Mouse (Mus musculus): ENCODE measurements around the gene Epop. TPM values are rescaled to one million over a fixed set of nuclear protein-coding genes. Genes with fewer than 3 reads are reported as not detected.

The Epop gene
- polyA plus RNA-seq (2017; shearing (Covaris generic)) = under 1 TPM; 0.43 to 0.78 TPM

DNA sequence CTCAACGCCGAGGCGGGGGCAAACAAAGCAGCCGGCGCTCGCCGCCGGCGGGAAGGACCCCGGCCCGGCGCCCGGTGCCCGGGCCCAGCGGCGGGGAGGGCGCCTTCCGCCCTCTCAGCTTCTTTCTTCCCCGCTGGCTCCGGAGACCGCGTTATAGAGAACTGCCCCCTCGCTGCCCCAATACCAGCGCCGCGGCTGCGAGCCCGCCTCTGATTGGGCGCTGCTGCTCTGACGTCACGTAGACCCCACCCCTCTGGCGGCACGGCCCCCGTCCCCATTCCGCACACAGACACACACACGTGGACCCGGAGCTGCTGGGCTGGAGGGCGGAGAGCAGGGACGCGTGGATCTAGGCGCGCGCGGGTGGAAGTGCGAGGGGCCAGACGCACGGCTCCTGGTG is at the start of gene Epop:
Epop (minus strand) TSS at position 127 of the 400 bp plus-strand sequence.
- ATAC-seq = peak; percentile 89

- no peak for ATAC-seq
Measured at GRCm38 (mm10) chr11:97678301-97678700, 48.8 kb upstream of the Epop start.

GRCm38 (mm10) chr11:97677842-97678241 is 48.3 kb upstream of the Epop start:
- no peak for ATAC-seq

GRCm38 (mm10) chr11:97677381-97677780 is 47.9 kb upstream of the Epop start:
- ATAC-seq = no peak

- ATAC-seq = no peak
Measured at GRCm38 (mm10) chr11:97676050-97676754, 46.7 kb upstream of the Epop start.

DNA sequence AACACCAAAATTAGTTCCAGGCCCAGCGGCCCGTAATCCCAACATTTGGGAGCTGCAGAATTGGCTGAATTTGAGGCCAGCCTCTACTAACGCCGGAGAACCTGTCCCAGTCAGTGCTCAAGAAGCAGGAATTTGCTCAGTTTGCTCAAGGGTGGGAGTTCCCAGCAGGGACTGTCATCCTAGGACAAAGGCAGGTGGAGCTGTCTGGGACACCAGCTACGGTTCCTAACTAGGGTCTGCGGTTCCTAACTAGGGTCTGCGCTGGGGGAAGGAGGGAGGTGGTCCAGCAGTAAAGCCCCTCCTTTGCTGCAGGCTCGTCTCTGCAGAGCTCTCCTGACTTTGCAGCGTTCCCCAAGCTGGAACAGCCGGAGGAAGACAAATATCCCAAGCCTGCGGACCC is 43.6 kb upstream of the Epop start:
- ATAC-seq = no peak

GRCm38 (mm10) chr11:97671177-97671527 is 41.6 kb upstream of the Epop start:
- ATAC-seq = no peak

- no peak for ATAC-seq
Measured at GRCm38 (mm10) chr11:97670234-97671176, 41.0 kb upstream of the Epop start.

DNA sequence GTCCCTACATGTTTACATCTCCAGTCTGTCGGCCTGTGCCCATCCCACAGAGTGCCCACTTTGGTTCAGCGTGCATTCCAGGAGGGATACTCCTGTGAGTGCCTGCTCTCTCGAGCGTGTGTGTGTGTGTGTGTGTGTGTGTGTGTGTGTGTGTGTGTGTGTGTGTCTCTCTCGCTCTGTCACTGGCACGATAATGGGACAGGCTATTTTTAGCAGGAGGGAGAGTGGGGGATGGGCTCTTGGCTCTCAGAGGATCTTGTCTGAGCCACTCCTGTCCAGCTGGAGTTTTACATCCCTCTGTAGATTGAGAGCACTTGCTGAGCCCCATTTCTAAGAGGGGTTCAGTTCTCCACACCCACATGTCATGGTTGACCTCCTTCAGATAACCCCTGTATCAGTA is 40.3 kb upstream of the Epop start:
- no peak for ATAC-seq

- ATAC-seq = no peak
Measured at GRCm38 (mm10) chr11:97669268-97669667, 39.8 kb upstream of the Epop start.

- no peak for ATAC-seq
Measured at GRCm38 (mm10) chr11:97668160-97668559, 38.7 kb upstream of the Epop start.

GRCm38 (mm10) chr11:97666794-97667193 is 37.3 kb upstream of the Epop start:
- ATAC-seq = no peak

- no peak for ATAC-seq
Measured at GRCm38 (mm10) chr11:97666221-97666620, 36.7 kb upstream of the Epop start.

GRCm38 (mm10) chr11:97665431-97665830 is 35.9 kb upstream of the Epop start:
- ATAC-seq = no peak

DNA sequence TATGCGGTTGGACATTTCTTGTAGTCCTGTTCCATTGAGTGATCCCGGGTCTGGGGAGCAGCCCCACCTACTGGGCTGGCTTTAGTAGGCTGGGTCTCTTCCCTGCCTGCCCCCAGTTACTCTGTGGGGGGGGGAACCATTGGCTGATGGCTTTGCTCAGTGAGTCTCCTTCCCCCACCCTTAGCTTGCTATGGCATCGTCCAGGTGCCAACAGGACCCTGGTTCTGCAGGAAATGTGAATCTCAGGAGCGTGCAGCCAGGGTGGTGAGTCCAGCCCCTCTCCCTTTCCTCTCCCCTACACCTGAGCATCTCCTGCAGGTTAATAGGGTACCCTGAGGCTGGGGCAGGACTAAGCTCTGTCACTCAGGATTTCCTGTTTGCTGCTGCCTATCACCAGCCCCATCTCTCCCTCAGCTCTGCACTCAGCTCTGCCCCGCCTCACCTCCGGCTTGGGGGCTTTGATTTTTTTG is 35.3 kb upstream of the Epop start:
- peak; percentile 63 for ATAC-seq

- ATAC-seq = no peak
Measured at GRCm38 (mm10) chr11:97664339-97664665, 34.8 kb upstream of the Epop start.

- ATAC-seq = no peak
Measured at GRCm38 (mm10) chr11:97663528-97664338, 34.2 kb upstream of the Epop start.

GRCm38 (mm10) chr11:97662893-97663527 is 33.5 kb upstream of the Epop start, which contains the start of gene Mllt6:
Gene Mllt6, plus strand, starts transcription at chr11:97663414.
- no peak for ATAC-seq

DNA sequence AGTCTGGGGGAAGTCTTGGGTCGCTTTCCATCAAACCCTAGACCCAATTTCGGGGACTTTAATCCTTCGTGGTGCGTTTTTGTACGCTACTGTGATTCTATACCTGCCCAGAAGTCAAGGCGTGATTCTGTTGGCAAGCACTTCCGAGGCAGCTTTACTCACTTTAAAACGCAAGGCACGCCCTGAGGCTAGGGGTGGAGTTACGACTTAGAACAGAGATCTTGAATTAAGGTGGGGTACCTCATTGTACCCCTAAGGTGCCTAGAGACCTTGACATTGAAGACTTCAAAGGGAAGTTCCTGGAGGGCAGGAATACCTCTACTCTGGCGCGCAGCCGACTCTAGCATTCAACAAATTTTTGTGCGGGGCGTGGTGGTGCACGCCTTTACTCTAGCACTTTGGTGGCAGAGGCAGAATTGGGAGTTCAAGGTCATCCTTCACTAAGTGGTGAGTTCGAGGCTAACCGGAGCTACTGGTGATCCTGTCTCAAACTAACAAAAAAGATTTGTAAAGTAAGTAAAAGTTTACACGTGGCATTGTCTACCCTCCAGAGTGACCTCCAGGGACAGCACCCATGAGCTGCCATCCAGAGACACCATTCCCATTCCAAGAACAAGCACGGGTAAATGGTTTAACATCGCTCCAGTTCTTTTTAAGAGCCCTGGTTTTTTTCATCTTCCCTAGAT is 32.8 kb upstream of the Epop start:
- ATAC-seq = peak; percentile 33

GRCm38 (mm10) chr11:97661648-97662133 is 32.2 kb upstream of the Epop start:
- no peak for ATAC-seq
